Mouse (Mus musculus): Measurements from ENCODE around the gene Dnajc7. TPM values are rescaled to one million over a fixed set of nuclear protein-coding genes. Genes with fewer than 3 reads are reported as not detected.
"Not testable (repeated sequence)": the region's sequence is repeated elsewhere in the genome, so short reads cannot be mapped to it uniquely, and the experiment has no call there.

Gene Dnajc7
- polyA plus RNA-seq, 1 experiment from 2014 or later, result 69.9 TPM

GRCm38 (mm10) chr11:100534821-100535220, 85.1 kb downstream of the Dnajc7 start:
- H3K27me3 ChIP-seq (ENCODE audit: control insufficient read depth, insufficient read depth, low read length); H3K4me3 ChIP-seq (ENCODE audit: low read depth, low read length); H3K9me3 ChIP-seq (ENCODE audit: control insufficient read depth, low read length); ATAC-seq (ENCODE audit: insufficient number of reproducible peaks, low FRiP score, low TSS enrichment, low read depth); H3K27ac ChIP-seq (replicated peaks; ENCODE audit: low read depth, low read length); H3K36me3 ChIP-seq (ENCODE audit: control insufficient read depth, insufficient read depth, low read length); H3K9ac ChIP-seq (ENCODE audit: low read length); H3K4me1 ChIP-seq (ENCODE audit: control insufficient read depth, insufficient read depth, low read length); DNase-seq (ENCODE audit: low spot score); H3K4me2 ChIP-seq (ENCODE audit: low read depth, severe bottlenecking): not testable (repeated sequence)
- WGBS, result 83% methylated on average over 6 of the region's 6 CpGs

GRCm38 (mm10) chr11:100534411-100534810, 85.6 kb downstream of the Dnajc7 start:
- DNase-seq (ENCODE audit: low spot score); H3K4me2 ChIP-seq (ENCODE audit: low read depth, severe bottlenecking); H3K27me3 ChIP-seq (ENCODE audit: control insufficient read depth, insufficient read depth, low read length); ATAC-seq (ENCODE audit: insufficient number of reproducible peaks, low FRiP score, low TSS enrichment, low read depth); H3K4me1 ChIP-seq (ENCODE audit: control insufficient read depth, insufficient read depth, low read length); H3K9ac ChIP-seq (ENCODE audit: low read length); H3K36me3 ChIP-seq (ENCODE audit: control insufficient read depth, insufficient read depth, low read length); H3K4me3 ChIP-seq (ENCODE audit: low read depth, low read length); H3K27ac ChIP-seq (replicated peaks; ENCODE audit: low read depth, low read length); H3K9me3 ChIP-seq (ENCODE audit: control insufficient read depth, low read length): not testable (repeated sequence)
- WGBS, result 77% methylated on average over 2 of the region's 2 CpGs

GRCm38 (mm10) chr11:100533871-100534270, 86.1 kb downstream of the Dnajc7 start:
- H3K36me3 ChIP-seq (ENCODE audit: control insufficient read depth, insufficient read depth, low read length), result no peaks in the 10 kb centered on the region
- 81% methylated on average over 6 of the region's 6 CpGs for WGBS
- H3K4me3 ChIP-seq (ENCODE audit: low read depth, low read length), result no peak overlapping the region
- no peaks in the 10 kb centered on the region for H3K27me3 ChIP-seq (ENCODE audit: control insufficient read depth, insufficient read depth, low read length)
- H3K9ac ChIP-seq (ENCODE audit: low read length), result no peak overlapping the region
- no peaks in the 10 kb centered on the region for H3K9me3 ChIP-seq (ENCODE audit: control insufficient read depth, low read length)
- DNase-seq (ENCODE audit: low spot score) (no peak), ATAC-seq (ENCODE audit: insufficient number of reproducible peaks, low FRiP score, low TSS enrichment, low read depth) (no peak)
- no peaks in the 10 kb centered on the region for H3K4me1 ChIP-seq (ENCODE audit: control insufficient read depth, insufficient read depth, low read length)
- H3K4me2 ChIP-seq (ENCODE audit: low read depth, severe bottlenecking), result no peak overlapping the region
- no peak overlapping the region for H3K27ac ChIP-seq (replicated peaks; ENCODE audit: low read depth, low read length)

Other genes with a start within 250 kb of the Dnajc7 start
- gene Jup, start 222.4 kb downstream of the Dnajc7 start, polyA plus RNA-seq (2014; fragmentation: Nextera tagmentation; extraction: Ambion mirVana), result 29.8 and 32.3 TPM in 2 replicates
- 36.7 and 40.2 TPM in 2 replicates for gene P3h4, start 205.3 kb downstream of the Dnajc7 start, polyA plus RNA-seq (2014; fragmentation: Nextera tagmentation; extraction: Ambion mirVana)
- gene Fkbp10, start 204.5 kb downstream of the Dnajc7 start, polyA plus RNA-seq (2014; fragmentation: Nextera tagmentation; extraction: Ambion mirVana), result 81.3 and 85.4 TPM in 2 replicates
- 157 and 160 TPM in 2 replicates for gene Nt5c3b, start 178.4 kb downstream of the Dnajc7 start, polyA plus RNA-seq (2014; fragmentation: Nextera tagmentation; extraction: Ambion mirVana)
- 0.93 and 1.0 TPM in 2 replicates for gene Klhl10, start 178.3 kb downstream of the Dnajc7 start, polyA plus RNA-seq (2014; fragmentation: Nextera tagmentation; extraction: Ambion mirVana)
- gene Klhl11, start 147.4 kb downstream of the Dnajc7 start, polyA plus RNA-seq (2014; fragmentation: Nextera tagmentation; extraction: Ambion mirVana), result 13.8 and 15.7 TPM in 2 replicates
- gene Acly, start 92.2 kb downstream of the Dnajc7 start, polyA plus RNA-seq (2014; fragmentation: Nextera tagmentation; extraction: Ambion mirVana), result 182 and 195 TPM in 2 replicates
- gene Ttc25, start 74.6 kb downstream of the Dnajc7 start, polyA plus RNA-seq (2014; fragmentation: Nextera tagmentation; extraction: Ambion mirVana), result 0.62 and 1.1 TPM in 2 replicates
- 21.9 and 23.8 TPM in 2 replicates for gene Cnp, start 45.3 kb downstream of the Dnajc7 start, polyA plus RNA-seq (2014; fragmentation: Nextera tagmentation; extraction: Ambion mirVana)
- gene Nkiras2, start 924 bp downstream of the Dnajc7 start, polyA plus RNA-seq (2014; fragmentation: Nextera tagmentation; extraction: Ambion mirVana), result 80.9 and 90.2 TPM in 2 replicates
- 0.19 and 0.57 TPM in 2 replicates for gene Zfp385c, start 72.3 kb upstream of the Dnajc7 start, polyA plus RNA-seq (2014; fragmentation: Nextera tagmentation; extraction: Ambion mirVana)
- 2.0 and 2.8 TPM in 2 replicates for gene Dhx58, start 84.1 kb upstream of the Dnajc7 start, polyA plus RNA-seq (2014; fragmentation: Nextera tagmentation; extraction: Ambion mirVana)
- gene Kat2a, start 92.3 kb upstream of the Dnajc7 start, polyA plus RNA-seq (2014; fragmentation: Nextera tagmentation; extraction: Ambion mirVana), result 60.1 and 68.9 TPM in 2 replicates
- 0.24 and 0.41 TPM in 2 replicates for gene Hspb9, start 93.7 kb upstream of the Dnajc7 start, polyA plus RNA-seq (2014; fragmentation: Nextera tagmentation; extraction: Ambion mirVana)
- 45.8 and 68.7 TPM in 2 replicates for gene Rab5c, start 118.0 kb upstream of the Dnajc7 start, polyA plus RNA-seq (2014; fragmentation: Nextera tagmentation; extraction: Ambion mirVana)
- not detected in 2 replicates for gene Kcnh4, start 139.8 kb upstream of the Dnajc7 start, polyA plus RNA-seq (2014; fragmentation: Nextera tagmentation; extraction: Ambion mirVana)
- not detected in 2 replicates for gene Hcrt, start 142.8 kb upstream of the Dnajc7 start, polyA plus RNA-seq (2014; fragmentation: Nextera tagmentation; extraction: Ambion mirVana)
- gene Ghdc, start 150.8 kb upstream of the Dnajc7 start, polyA plus RNA-seq (2014; fragmentation: Nextera tagmentation; extraction: Ambion mirVana), result 2.6 and 2.8 TPM in 2 replicates
- gene Stat5b, start 230.6 kb upstream of the Dnajc7 start, polyA plus RNA-seq (2014; fragmentation: Nextera tagmentation; extraction: Ambion mirVana), result 16.9 and 19.7 TPM in 2 replicates
- gene Stat5a, start 239.2 kb upstream of the Dnajc7 start, polyA plus RNA-seq (2014; fragmentation: Nextera tagmentation; extraction: Ambion mirVana), result 1.9 and 2.0 TPM in 2 replicates

Measured in limb, embryonic 11.5 days (tissue).